Mouse (Mus musculus) regulatory T cell (primary cell): ENCODE measurements around the gene Ltbp3.

ENCODE experiments used
- in situ Hi-C: fragments of 300-600 bp; cut with MboI, MseI; formaldehyde crosslinking; loops from one replicate; pipeline ENCODE4 v1.15.1; 2025; ENCODE audit warnings: high pct_unique_total_duplicates

Gene Ltbp3

DNA sequence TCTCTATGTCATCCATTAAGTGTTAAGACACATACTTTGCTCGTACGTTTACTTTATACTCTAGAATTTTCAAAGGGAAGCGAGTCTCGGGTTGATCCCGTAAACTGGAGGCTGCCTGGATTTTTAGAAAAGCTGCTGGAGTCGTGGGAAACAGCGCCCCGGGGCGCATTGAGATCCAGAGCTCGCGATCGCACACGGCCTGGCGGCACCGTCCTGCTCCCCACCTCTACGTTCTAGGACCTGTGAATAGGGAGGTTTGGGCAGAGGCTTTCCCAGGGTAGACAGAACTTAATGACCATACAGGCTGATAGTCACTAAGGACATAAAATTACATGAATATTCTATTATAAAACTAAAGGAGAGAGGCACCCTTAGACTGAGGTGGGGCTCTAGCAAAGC lies 63.2 kb downstream of the Ltbp3 start:
- in situ Hi-C loops = loop anchor here (25.0 kb wide), 1 partner anchor 1058 kb away; the partner anchor contains the start of gene Ccdc88b

DNA sequence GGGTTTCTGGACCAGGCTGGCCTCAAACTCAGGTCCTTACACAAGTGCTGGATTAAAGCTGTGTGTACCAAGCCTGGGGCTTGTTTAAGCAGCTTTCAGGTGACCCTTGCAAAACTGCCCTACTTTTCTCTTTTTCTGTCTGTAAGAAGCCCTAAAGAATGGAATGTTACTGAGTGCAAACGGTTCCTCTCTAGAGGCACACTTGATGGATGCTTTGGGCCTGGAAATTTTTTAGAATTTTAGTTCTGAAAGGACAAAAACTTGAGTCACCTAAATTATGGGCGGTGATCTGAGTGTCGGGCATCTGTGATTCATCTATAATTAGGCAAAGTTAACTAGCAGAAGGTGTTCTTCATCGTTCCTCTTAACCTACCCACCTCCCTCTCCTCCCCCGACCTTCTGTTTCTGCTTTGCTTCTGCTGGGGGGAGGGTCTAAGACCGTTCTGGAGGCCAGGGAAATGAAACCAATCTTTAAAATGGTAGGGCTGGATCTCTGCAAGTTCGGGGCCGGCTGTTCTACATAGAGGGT lies 63.7 kb downstream of the Ltbp3 start:
- in situ Hi-C loops = loop anchor here (25.0 kb wide), 1 partner anchor 1058 kb away; the partner anchor contains the start of gene Ccdc88b

DNA sequence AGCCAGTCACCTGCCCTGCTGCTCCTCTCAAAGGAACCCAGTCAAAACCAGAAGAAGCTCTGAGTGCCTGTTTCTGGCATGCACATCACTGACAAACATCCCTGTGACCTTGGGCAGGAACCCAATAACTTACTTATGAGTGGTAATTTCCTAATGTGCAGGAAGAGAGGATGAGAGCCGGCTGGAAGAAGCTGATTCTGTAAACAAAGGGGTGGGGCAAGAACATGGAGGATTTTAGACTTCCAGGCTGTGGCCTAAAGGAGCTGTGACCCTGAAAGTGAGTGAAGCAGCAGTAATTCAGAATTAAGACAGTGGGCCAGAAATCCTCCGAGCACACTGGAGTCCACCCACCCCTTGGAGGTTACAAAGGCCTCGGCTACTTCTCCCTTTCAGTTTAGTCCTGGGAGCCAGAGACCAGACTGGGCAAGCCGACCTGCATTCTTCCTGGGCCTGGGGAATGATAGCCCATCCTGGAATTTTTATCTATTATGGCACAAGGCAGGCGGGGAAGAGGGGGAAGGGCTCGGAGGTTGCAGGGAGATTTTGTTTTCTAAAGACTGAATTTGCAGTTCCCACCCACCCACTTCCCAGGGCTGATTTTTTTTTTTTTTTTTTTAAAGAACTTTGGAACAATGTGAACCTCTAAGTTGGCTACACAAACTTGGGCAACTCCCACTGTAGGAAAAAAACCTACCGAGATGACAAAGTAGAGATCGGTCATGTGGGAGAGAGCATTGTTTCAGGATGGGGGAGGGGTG lies 65.5 kb downstream of the Ltbp3 start:
- in situ Hi-C loops = loop anchor here (25.0 kb wide), 1 partner anchor 1056 kb away; the partner anchor contains the start of gene Ccdc88b

DNA sequence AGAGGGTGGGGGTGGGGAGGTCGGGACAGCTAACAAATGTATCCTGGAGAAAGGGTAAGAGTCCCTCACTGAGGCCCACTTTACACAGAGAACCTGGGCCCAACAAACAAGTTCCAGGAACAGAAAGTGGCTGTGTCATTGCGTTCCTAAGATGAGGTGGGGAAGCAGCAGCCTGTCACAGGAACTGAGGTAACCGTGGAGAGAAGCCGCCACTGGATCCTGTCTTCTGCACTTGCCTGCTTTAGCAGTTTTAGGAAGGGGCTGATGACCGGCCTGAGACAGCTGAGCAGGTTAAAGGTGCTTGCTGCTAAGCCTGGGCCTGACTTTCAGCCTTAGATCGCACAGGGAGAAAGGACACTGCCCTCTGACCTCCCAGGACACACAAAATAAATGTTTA lies 66.1 kb downstream of the Ltbp3 start:
- in situ Hi-C loops = loop anchor here (25.0 kb wide), 1 partner anchor 1055 kb away; the partner anchor contains the start of gene Ccdc88b

DNA sequence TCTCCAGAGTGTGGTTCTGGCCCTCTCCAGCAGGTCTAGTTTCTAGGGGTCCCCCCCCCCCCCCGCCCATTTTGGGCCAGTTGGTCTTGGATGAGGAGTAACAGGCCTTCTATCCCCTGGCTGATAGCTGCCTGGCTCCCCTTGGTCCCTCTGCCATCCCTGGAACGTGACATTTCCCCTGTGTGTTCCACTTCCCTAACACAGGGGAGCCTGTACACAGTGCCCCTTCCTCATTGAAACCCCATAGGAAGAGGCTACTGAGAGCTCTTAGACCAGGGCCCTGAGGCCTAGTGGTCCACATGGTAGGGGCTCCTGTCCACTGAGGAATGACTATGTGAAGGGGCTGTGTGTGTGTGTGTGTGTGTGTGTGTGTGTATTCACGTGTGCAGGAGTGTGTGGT lies 67.0 kb downstream of the Ltbp3 start:
- in situ Hi-C loops = loop anchor here (25.0 kb wide), 1 partner anchor 1055 kb away; the partner anchor contains the start of gene Ccdc88b
